Mouse (Mus musculus): Measurements from ENCODE around the gene Ppp6r1.

GRCm38 (mm10) chr7:4641956-4642355, 16.9 kb downstream of the Ppp6r1 start:
- TF ChIP-seq USF1 (IDR thresholded peaks at IDR 0.05; ENCODE audit: low read depth, low read length) (no peak), BHLHE40 (IDR thresholded peaks at IDR 0.05; ENCODE audit: borderline replicate concordance, low read depth, low read length) (no peak), JUND (IDR thresholded peaks at IDR 0.05; ENCODE audit: low read depth, low read length) (no peak), E2F4 (IDR thresholded peaks at IDR 0.05; ENCODE audit: borderline replicate concordance, low read depth, low read length) (no peak), CTCF (IDR thresholded peaks at IDR 0.05 in 2 of 3, conservative IDR thresholded peaks at IDR 0.05 in 1 of 3; ENCODE audit: control insufficient read depth in 1 of 3, insufficient read depth in 1 of 3, low read depth in 2 of 3, low read length in 3 of 3, poor library complexity in 1 of 3, severe bottlenecking in 1 of 3) (no peak), ZC3H11A (IDR thresholded peaks at IDR 0.05; ENCODE audit: low read depth, low read length) (no peak), UBTF (IDR thresholded peaks at IDR 0.05; ENCODE audit: borderline replicate concordance, insufficient read depth, low read depth, low read length) (no peak), GATA1 (IDR thresholded peaks at IDR 0.05; ENCODE audit: low read depth, low read length) (no peak), ZKSCAN1 (IDR thresholded peaks at IDR 0.05; ENCODE audit: low read depth, low read length) (no peak), MAX (IDR thresholded peaks at IDR 0.05; ENCODE audit: low read length) (no peak), USF2 (IDR thresholded peaks at IDR 0.05; ENCODE audit: borderline replicate concordance in 1 of 2, insufficient read depth in 1 of 2, low read depth in 1 of 2, low read length in 2 of 2) (no peak), MXI1 (IDR thresholded peaks at IDR 0.05; ENCODE audit: low read depth, low read length) (no peak), CHD1 (IDR thresholded peaks at IDR 0.05; ENCODE audit: low read depth, low read length) (no peak)

Data from MEL (cell line).